Mouse (Mus musculus): ENCODE results near the gene Racgap1.

The Racgap1 gene

DNA sequence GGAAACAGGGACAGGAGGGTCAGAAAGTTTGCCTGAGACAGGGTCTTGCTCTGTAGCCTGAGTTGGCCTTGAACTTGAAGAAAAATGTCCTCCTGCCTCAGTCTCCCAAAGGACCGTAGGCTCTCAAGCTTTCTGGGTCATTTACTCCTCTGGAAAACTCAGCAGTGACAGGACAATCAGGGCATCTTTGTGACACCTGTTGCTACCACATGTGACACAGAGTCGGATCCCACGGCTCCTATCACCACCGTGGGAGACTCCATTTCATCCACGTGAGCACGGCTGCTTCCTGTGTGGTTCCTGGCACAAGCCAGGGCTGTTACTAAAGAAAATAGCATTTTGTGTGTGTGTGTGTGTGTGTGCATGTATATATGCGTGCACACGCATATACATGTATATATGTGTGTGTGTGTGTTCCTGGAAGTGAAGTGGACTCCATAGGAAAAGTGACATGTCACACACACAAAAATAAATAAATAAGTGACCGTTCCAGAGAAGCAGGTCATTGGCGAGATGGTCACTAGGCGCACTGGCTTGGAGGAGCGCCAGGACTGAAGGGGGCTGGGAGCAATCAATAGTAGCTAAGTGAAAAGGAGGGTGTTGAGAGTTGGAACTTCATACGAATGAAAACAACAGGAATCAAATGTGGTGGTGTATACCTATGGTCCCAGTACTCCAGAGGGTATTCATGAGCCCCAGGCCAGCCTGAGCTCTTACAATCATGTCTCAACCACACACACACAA is 42.9 kb downstream of the Racgap1 start:
- no peak for TF ChIP-seq GATA4 (IDR thresholded peaks at IDR 0.05; ENCODE audit: insufficient replicate concordance, low read length)

DNA sequence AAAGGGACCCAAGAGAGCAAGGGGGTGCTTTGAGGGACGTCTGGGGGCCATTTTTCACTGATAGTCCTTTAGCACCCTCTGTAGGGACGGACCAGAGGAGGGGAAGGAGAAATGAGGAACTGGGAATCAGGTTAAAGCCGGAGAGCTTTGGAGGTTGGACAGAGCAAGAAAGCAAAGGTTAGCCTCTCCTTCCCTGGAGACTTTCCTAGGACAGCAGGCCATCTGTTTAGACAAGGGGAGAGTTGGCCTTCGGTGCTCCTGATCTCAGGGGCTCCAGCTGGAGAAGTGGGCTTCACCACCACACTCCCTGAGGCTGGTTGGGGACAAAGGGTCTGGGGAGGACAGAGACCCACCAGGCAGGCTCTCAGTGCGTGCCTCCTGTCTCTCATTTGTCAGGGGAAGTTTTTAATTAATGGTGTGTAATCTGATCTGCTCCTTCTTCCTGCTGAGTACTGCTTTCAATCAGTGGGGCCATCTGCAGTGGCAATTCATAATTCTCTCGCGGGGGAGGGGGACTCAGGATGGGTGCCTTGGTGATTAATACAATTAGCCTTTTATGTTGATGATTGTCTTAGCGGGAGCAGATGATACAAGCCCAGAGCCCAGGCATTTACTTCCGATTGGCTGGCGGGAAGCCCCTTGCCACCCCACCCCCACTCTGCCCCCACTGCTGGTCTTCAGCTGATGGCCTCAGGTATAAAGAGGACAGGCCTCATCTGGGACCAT is 43.9 kb downstream of the Racgap1 start:
- TF ChIP-seq GATA4 (IDR thresholded peaks at IDR 0.05; ENCODE audit: insufficient replicate concordance, low read length) = no peak

- no peak for TF ChIP-seq GATA4 (IDR thresholded peaks at IDR 0.05; ENCODE audit: insufficient replicate concordance, low read length)
Observed at GRCm38 (mm10) chr15:99606515-99606914, 44.9 kb downstream of the Racgap1 start.

- TF ChIP-seq GATA4 (IDR thresholded peaks at IDR 0.05; ENCODE audit: insufficient replicate concordance, low read length) = no peak
Observed at GRCm38 (mm10) chr15:99605595-99605994, 45.9 kb downstream of the Racgap1 start.

DNA sequence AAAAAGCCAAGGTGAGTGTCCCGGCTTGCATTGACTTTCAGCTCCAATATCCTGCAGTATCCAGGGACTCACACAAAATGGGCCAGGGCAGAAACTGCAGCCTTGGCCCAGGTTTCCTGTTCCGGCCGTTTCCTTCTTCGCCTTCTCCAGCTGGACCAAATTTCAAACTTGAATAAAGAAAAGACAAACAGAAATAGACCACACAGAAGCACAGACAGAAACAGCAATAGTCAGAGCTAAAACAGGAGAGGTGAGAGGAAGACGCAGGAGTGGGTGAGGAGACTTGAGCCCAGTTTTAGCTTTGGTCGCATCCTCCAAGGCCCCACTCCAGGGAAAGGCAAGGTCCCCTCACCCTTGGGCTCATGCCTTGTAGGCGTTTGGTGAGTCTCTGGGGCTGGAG is 48.2 kb downstream of the Racgap1 start:
- no peak for TF ChIP-seq GATA4 (IDR thresholded peaks at IDR 0.05; ENCODE audit: insufficient replicate concordance, low read length)

- TF ChIP-seq GATA4 (IDR thresholded peaks at IDR 0.05; ENCODE audit: insufficient replicate concordance, low read length) = no peak
Observed at GRCm38 (mm10) chr15:99602206-99602820, 49.1 kb downstream of the Racgap1 start.

GRCm38 (mm10) chr15:99601823-99602120 is 49.7 kb downstream of the Racgap1 start:
- TF ChIP-seq GATA4 (IDR thresholded peaks at IDR 0.05; ENCODE audit: insufficient replicate concordance, low read length) = no peak

GRCm38 (mm10) chr15:99600986-99601822 is 50.3 kb downstream of the Racgap1 start, which contains the start of gene Aqp6:
Gene Aqp6, plus strand, starts transcription at chr15:99601400.
- no peak for TF ChIP-seq GATA4 (IDR thresholded peaks at IDR 0.05; ENCODE audit: insufficient replicate concordance, low read length)

- no peak for TF ChIP-seq GATA4 (IDR thresholded peaks at IDR 0.05; ENCODE audit: insufficient replicate concordance, low read length)
Observed at GRCm38 (mm10) chr15:99599245-99600070, 52.0 kb downstream of the Racgap1 start.

GRCm38 (mm10) chr15:99597596-99597995 is 53.9 kb downstream of the Racgap1 start:
- no peak for TF ChIP-seq GATA4 (IDR thresholded peaks at IDR 0.05; ENCODE audit: insufficient replicate concordance, low read length)

DNA sequence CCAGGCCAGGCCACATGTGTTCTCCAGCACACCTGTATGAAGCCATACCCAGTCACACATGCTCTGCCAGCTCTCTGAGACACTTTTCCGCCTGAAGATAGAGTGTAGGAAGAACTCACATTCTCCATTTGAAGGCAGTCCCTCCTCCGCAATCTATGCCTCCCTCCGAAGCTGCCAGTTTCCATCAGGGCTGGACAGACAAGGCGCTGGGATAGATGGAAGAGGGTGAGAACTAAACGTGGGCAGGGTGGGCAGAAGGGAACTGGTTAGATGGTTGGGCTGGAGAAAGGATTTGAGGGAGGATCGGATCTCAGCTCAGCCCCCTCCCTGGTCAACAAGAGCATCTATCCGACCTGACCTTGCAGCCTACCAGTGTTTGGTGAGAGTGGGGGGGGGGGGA is 54.6 kb downstream of the Racgap1 start:
- TF ChIP-seq GATA4 (IDR thresholded peaks at IDR 0.05; ENCODE audit: insufficient replicate concordance, low read length) = no peak

DNA sequence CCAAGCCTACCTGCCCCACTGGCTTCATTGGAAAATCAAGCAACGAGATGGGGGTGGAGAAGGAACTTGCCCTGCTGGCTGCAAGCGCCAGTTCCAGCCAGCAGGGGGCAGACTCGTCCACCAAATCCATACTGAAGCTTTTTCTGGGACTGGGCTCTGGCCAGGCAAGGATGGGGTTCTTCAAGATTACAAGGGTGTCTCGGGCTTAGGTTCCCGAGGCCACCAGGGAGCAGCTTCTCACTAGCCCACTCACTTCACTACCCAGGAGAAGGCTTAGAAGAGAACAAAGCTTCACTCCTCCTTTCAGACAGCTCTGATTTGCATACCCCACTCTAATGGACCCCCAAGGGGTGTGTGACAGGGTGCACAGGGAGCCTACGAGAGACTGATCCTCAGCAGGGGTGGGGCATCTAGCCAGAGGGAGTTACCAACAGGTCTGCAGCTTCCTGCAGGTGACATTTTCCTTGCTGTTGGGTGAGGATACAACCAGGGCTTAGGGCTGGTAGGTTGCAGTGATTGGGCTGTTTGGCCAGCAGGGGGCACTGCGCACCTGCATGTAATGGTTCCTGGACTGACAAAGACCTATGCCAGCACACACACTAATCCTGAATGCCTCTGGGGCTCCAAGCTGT is 55.3 kb downstream of the Racgap1 start:
- no peak for TF ChIP-seq GATA4 (IDR thresholded peaks at IDR 0.05; ENCODE audit: insufficient replicate concordance, low read length)

DNA sequence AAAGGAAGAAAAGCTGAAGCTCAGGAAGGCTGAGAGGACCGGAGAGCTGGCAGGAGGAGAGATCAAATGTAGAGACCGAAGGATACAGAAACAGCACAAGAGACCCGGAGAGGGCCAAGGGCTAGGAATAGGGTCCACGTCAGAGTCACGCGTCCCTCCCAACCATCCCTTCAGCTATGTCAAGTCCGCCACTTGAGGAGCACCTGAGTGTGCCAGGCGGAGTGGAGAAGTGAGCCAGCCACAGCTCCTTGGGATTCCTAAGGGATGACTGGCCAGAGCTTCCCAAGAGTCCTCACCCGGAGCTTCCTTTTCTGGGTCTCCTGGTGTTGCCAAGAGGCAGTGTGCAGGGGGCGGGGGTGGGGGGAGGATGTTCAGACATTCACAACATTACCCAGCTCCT is 56.5 kb downstream of the Racgap1 start:
- no peak for TF ChIP-seq GATA4 (IDR thresholded peaks at IDR 0.05; ENCODE audit: insufficient replicate concordance, low read length)

- TF ChIP-seq GATA4 (IDR thresholded peaks at IDR 0.05; ENCODE audit: insufficient replicate concordance, low read length) = no peak
Observed at GRCm38 (mm10) chr15:99592877-99593276, 58.6 kb downstream of the Racgap1 start.
